Mouse (Mus musculus) small intestine, adult 2 months (tissue): ENCODE data around the gene Snap23.

ENCODE experiments used
- CTCF ChIP-seq: fragments of 200-500 bp; IDR thresholded peaks from 2 replicates; pipeline ENCODE4 v1.5.1; 2012; ENCODE audit warnings: low read depth, mild to moderate bottlenecking, control low read depth, inconsistent platforms, low read length, moderate library complexity, mixed read lengths; ENCODE audit not compliant: insufficient replicate concordance, insufficient read length; ENCODE audit errors: extremely low read depth
- POLR2A ChIP-seq: fragments of 200-500 bp; IDR thresholded peaks from 2 replicates; pipeline ENCODE4 v1.6.1; 2012; ENCODE audit warnings: low read depth, mild to moderate bottlenecking, control low read depth, inconsistent platforms, low read length, moderate library complexity

DNA sequence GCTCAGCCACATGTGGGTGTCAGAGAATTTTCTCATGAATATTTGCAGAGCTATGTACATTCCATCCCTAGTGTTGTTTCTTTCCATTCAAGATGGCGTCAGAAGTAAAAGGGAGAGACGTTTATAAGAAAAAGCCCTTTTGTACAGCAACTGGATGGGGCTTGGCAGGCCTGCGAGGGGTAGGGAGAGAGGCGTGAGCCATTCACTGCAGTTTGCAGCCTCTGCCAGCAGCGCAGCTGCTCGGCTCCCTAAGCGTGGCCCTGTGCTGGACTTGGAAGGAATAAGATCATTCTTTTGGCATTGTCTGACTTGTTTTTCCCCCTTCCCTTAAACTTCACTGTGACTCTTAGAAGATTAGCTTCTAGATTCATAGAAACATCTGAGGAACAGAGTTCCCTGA, 76.4 kb downstream of the Snap23 start:
- TF ChIP-seq CTCF (no peak), POLR2A (no peak)
